Mouse (Mus musculus): ENCODE data around the gene Gpnmb. TPM values are rescaled to one million over a fixed set of nuclear protein-coding genes. Genes with fewer than 3 reads are reported as not detected.

Gpnmb gene
- polyA plus RNA-seq, 1 experiment from 2014 or later, result 0.25 TPM

- no peak for DNase-seq
- ATAC-seq (ENCODE audit: low read depth), result no peak
- H3K9me3 ChIP-seq (replicated peaks), result no peaks in the 10 kb centered on the region
- H3K4me1 ChIP-seq (replicated peaks), result peaks cover 16% of the 10 kb centered on the region
- H3K4me2 ChIP-seq, result no peak overlapping the region
- no peak overlapping the region for H3K4me3 ChIP-seq (replicated peaks)
- H3K27me3 ChIP-seq, result no peaks in the 10 kb centered on the region
- peaks cover 50% of the 10 kb centered on the region for H3K36me3 ChIP-seq
- no peak overlapping the region for H3K9ac ChIP-seq
- 55% methylated on average over 1 of the region's 1 CpGs for WGBS (ENCODE audit: insufficient replicate concordance)
- H3K27ac ChIP-seq, result no peak overlapping the region
These were observed 62.7 kb downstream of the Gpnmb start for GRCm38 (mm10) chr6:49099086-49099485.

DNA sequence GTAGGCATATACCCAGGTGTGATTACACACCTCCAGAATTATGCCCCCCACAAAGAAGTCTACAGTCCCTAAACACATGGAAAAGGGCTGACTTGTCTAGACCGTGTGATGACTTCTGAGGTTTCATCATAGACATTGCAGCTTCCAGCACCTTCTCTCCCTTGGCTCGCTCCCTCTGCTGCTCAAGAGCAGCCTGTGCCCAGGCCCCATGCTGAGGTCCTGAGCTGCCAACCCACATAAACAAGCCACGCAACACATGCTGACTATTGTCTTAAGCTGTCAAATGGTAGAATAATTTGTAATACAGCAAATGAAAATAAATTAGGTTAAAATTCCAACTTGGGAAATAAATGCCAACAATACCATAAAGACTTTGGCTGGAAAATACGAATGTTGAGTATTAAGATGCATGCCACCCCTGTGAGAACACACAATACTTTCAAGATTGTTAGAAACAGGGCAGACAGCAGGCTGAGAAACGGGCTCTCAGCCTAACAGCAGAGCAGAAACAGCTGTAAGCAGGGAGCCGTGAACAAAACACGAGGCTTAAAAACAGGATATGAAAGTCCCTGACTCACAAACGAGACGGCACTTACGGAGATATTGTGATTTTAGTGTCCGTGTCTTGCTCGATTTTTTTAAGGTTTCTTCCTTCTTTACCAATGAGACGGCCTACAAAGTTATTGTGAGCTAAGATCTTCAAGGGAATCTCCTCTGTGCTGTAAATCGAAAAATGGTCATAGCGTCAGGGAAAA, 70.6 kb downstream of the Gpnmb start:
- H3K4me3 ChIP-seq (replicated peaks), result no peak overlapping the region
- no peak overlapping the region for H3K9ac ChIP-seq
- H3K4me2 ChIP-seq, result no peak overlapping the region
- no peak overlapping the region for H3K27ac ChIP-seq
- ATAC-seq (ENCODE audit: low read depth) (no peak), DNase-seq (no peak)
- no peaks in the 10 kb centered on the region for H3K9me3 ChIP-seq (replicated peaks)
- H3K4me1 ChIP-seq (replicated peaks), result no peaks in the 10 kb centered on the region
- H3K27me3 ChIP-seq, result no peaks in the 10 kb centered on the region
- H3K36me3 ChIP-seq, result peaks cover 61% of the 10 kb centered on the region
- WGBS (ENCODE audit: insufficient replicate concordance), result 83% methylated on average over 15 of the region's 15 CpGs

- H3K9ac ChIP-seq, result no peak overlapping the region
These were observed 72.8 kb downstream of the Gpnmb start for GRCm38 (mm10) chr6:49109196-49109595.

GRCm38 (mm10) chr6:49113895-49114294, 77.5 kb downstream of the Gpnmb start:
- no peaks in the 10 kb centered on the region for H3K27me3 ChIP-seq
- no peak overlapping the region for H3K4me3 ChIP-seq (replicated peaks)
- no peaks in the 10 kb centered on the region for H3K4me1 ChIP-seq (replicated peaks)
- H3K9me3 ChIP-seq (replicated peaks), result no peaks in the 10 kb centered on the region
- H3K4me2 ChIP-seq, result no peak overlapping the region
- ATAC-seq (ENCODE audit: low read depth), result no peak
- peaks cover 34% of the 10 kb centered on the region for H3K36me3 ChIP-seq
- H3K9ac ChIP-seq, result no peak overlapping the region
- 84% methylated on average over 7 of the region's 7 CpGs for WGBS (ENCODE audit: insufficient replicate concordance)
- DNase-seq, result no peak
- H3K27ac ChIP-seq, result no peak overlapping the region

More at GRCm38 (mm10) chr6:49109196-49109595, 72.8 kb downstream of the Gpnmb start:
- H3K4me2 ChIP-seq, result no peak overlapping the region
- H3K36me3 ChIP-seq, result peaks cover 54% of the 10 kb centered on the region
- ATAC-seq (ENCODE audit: low read depth) (no peak), DNase-seq (no peak)
- H3K27me3 ChIP-seq, result no peaks in the 10 kb centered on the region
- H3K4me1 ChIP-seq (replicated peaks), result no peaks in the 10 kb centered on the region
- H3K9me3 ChIP-seq (replicated peaks), result no peaks in the 10 kb centered on the region
- WGBS (ENCODE audit: insufficient replicate concordance), result 64% methylated on average over 2 of the region's 2 CpGs
- H3K4me3 ChIP-seq (replicated peaks), result no peak overlapping the region
- no peak overlapping the region for H3K27ac ChIP-seq

GRCm38 (mm10) chr6:49114457-49114856, 78.1 kb downstream of the Gpnmb start:
- Histone ChIP-seq H3K4me1 (replicated peaks) (no peaks in the 10 kb centered on the region), H3K4me3 (replicated peaks) (no peak overlapping the region), H3K36me3 (peaks cover 30% of the 10 kb centered on the region), H3K27ac (no peak overlapping the region), H3K27me3 (no peaks in the 10 kb centered on the region), H3K9me3 (replicated peaks) (no peaks in the 10 kb centered on the region), H3K4me2 (no peak overlapping the region), H3K9ac (no peak overlapping the region)
- ATAC-seq (ENCODE audit: low read depth) (no peak), DNase-seq (no peak)
- WGBS (ENCODE audit: insufficient replicate concordance), result 88% methylated on average over 6 of the region's 6 CpGs

DNA sequence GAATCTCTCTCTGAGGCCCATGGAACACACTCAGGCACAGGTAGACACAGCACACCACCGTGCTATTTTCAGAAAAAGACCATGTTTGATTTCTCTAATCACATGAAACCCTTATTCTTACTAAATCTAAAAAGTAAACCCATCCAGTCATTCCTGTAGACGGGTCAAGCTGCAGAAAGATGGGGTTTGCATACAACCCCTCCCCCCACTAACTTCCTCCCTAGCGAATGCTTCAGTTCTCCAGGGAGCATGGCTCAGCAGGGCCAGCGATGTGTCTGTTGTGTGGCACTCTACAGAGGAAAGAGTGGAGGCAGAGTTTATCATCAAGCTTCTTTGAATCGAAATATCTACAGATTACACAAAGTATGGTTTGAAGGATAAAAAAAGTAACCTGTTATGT, 79.2 kb downstream of the Gpnmb start:
- Histone ChIP-seq H3K4me1 (replicated peaks) (no peaks in the 10 kb centered on the region), H3K36me3 (peaks cover 25% of the 10 kb centered on the region), H3K9ac (no peak overlapping the region), H3K27ac (no peak overlapping the region), H3K9me3 (replicated peaks) (no peaks in the 10 kb centered on the region), H3K4me2 (no peak overlapping the region), H3K4me3 (replicated peaks) (no peak overlapping the region), H3K27me3 (no peaks in the 10 kb centered on the region)
- DNase-seq, result no peak
- 68% methylated on average over 5 of the region's 5 CpGs for WGBS (ENCODE audit: insufficient replicate concordance)
- ATAC-seq (ENCODE audit: low read depth), result no peak

DNA sequence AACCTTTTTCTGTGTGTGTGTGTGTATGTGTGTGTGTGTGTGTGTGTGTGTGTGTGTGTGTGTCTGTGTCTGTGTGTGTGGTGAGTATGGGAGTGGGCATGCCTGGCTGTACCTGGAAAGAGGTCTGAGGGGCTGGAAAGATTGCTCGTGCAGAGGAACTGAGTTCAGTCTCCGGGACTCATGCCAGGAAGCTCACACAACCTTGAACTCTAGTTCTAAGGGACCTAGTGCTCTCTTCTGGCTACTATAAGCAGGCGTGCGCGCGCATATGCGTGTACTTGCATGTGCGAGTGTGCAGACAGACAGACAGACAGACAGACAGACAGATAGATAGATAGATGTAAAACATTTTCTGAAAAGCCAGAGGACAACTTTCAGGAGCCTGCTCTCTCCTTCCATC, 79.9 kb downstream of the Gpnmb start:
- Histone ChIP-seq H3K27me3 (no peaks in the 10 kb centered on the region), H3K4me2 (no peak overlapping the region), H3K36me3 (peaks cover 22% of the 10 kb centered on the region), H3K4me1 (replicated peaks) (no peaks in the 10 kb centered on the region), H3K9ac (no peak overlapping the region), H3K27ac (no peak overlapping the region), H3K4me3 (replicated peaks) (no peak overlapping the region), H3K9me3 (replicated peaks) (no peaks in the 10 kb centered on the region)
- ATAC-seq (ENCODE audit: low read depth), result no peak
- no peak for DNase-seq
- 84% methylated on average over 8 of the region's 8 CpGs for WGBS (ENCODE audit: insufficient replicate concordance)

DNA sequence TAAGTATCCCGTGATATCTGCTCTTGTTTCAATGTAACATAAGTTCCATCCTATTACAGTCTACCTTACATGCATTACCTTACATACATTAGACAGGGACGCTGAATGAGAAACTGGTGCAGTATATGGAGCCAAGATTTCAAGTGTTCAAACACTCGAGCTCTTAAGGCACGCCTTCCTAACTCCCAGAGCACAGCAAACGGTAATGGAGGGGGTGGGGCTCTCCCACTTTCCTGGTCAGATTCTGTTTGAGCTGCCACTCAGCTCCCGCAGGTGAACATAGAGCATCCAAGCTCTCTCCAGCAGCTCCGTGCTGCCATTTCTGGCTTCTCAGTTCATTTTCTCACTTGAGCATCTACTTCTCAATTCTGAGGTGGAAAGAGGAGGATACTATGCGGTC, 82.1 kb downstream of the Gpnmb start:
- Histone ChIP-seq H3K9me3 (replicated peaks) (no peaks in the 10 kb centered on the region), H3K9ac (no peak overlapping the region), H3K4me3 (replicated peaks) (no peak overlapping the region), H3K4me1 (replicated peaks) (no peaks in the 10 kb centered on the region), H3K36me3 (peaks cover 27% of the 10 kb centered on the region), H3K4me2 (no peak overlapping the region), H3K27ac (no peak overlapping the region), H3K27me3 (no peaks in the 10 kb centered on the region)
- ATAC-seq (ENCODE audit: low read depth) (no peak), DNase-seq (no peak)
- WGBS (ENCODE audit: insufficient replicate concordance), result 73% methylated on average over 8 of the region's 8 CpGs

- ATAC-seq (ENCODE audit: low read depth) (no peak), DNase-seq (no peak)
- no peak overlapping the region for H3K4me2 ChIP-seq
- WGBS (ENCODE audit: insufficient replicate concordance), result 53% methylated on average over 1 of the region's 1 CpGs
- no peak overlapping the region for H3K27ac ChIP-seq
- H3K4me1 ChIP-seq (replicated peaks), result no peaks in the 10 kb centered on the region
- no peak overlapping the region for H3K4me3 ChIP-seq (replicated peaks)
- no peaks in the 10 kb centered on the region for H3K27me3 ChIP-seq
- H3K9me3 ChIP-seq (replicated peaks), result no peaks in the 10 kb centered on the region
- H3K36me3 ChIP-seq, result peaks cover 21% of the 10 kb centered on the region
- H3K9ac ChIP-seq, result no peak overlapping the region
These were observed 83.3 kb downstream of the Gpnmb start for GRCm38 (mm10) chr6:49119462-49120135.

DNA sequence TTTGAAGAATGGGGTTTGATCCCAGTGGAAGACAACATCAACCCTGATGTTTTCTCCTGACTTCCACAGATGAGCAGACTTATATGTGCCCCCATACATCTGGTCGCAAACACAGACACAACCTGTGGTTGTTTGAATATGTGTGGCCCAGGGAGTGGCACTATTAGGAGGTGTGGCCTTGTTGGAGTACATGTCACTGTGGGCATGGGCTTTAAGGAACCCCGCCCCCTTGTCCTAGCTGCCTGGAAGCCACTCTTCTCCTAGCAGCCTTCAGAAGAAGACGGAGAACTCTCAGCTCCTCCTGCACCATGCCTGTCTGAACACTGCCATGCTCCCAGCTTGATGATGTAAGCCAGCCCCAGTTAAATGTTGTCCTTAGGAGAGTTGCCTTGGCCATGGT, 84.0 kb downstream of the Gpnmb start:
- no peak overlapping the region for H3K4me2 ChIP-seq
- no peak overlapping the region for H3K27ac ChIP-seq
- DNase-seq, result no peak
- ATAC-seq (ENCODE audit: low read depth), result no peak
- peaks cover 24% of the 10 kb centered on the region for H3K36me3 ChIP-seq
- WGBS (ENCODE audit: insufficient replicate concordance), result 64% methylated on average over 3 of the region's 3 CpGs
- no peak overlapping the region for H3K4me3 ChIP-seq (replicated peaks)
- no peaks in the 10 kb centered on the region for H3K27me3 ChIP-seq
- H3K4me1 ChIP-seq (replicated peaks), result no peaks in the 10 kb centered on the region
- no peaks in the 10 kb centered on the region for H3K9me3 ChIP-seq (replicated peaks)
- no peak overlapping the region for H3K9ac ChIP-seq
